Mouse (Mus musculus): ENCODE measurements around the gene Slc37a1. TPM values are rescaled to one million over a fixed set of nuclear protein-coding genes. Genes with fewer than 3 reads are reported as not detected.
A peak's percentile ranks its signal among the peaks of the same experiment; 100 is the strongest.

Slc37a1 gene
- total and polyA plus RNA-seq, 3 experiments, result 1.9 to 6.6 (median 2.2) TPM

DNA sequence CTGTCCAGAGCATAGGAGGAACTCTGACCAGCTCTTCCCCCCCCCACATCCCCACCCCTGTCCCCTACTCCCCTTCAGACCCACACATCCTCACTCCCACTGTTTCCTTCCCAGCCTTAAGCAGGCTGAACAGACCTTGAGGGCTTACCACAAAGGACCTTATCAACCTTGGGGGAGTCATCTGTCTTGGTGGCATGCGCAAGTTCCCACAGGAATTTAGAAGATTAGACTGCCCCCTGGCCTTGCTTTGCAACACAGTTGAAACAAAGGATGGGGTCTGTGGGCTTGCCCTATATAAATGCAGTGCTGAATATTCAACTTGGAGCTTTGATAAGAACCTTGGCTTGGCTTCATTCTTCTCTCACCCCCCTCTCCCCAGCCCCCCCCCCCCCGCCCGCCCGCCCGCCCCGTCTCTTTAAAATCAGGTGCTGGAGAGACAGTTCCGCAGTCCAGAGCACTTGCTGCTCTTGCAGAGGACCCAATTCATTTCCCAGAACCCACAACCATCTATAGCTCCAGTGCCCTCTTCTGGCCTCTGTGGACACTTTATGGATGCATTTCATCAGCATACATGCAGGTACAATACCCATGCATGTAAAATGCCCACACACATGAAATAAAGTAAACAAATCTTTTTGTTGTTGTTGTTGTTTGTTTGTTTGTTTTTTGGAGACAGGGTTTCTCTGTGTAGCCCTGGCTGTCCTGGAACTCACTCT lies 15.3 kb upstream of the Slc37a1 start:
- no peak overlapping the region for H3K4me3 ChIP-seq (replicated peaks in 1 of 3; ENCODE audit: low read depth in 2 of 3, low read length in 2 of 3, poor library complexity in 1 of 3)
- no peak overlapping the region for H3K4me2 ChIP-seq (ENCODE audit: insufficient read depth, low read depth, poor library complexity, severe bottlenecking)
- H3K36me3 ChIP-seq (replicated peaks in 1 of 2; ENCODE audit: control insufficient read depth in 1 of 2, insufficient read depth in 1 of 2, low read length in 1 of 2), result no peaks in the 10 kb centered on the region
- dilution Hi-C loops (cut with MboI; ENCODE audit: extremely low pct_ligation_motif_present, extremely low pct_unique_long_range_greater_than_20kb, low sequenced_read_pairs), result no loop called here
- H3K9me3 ChIP-seq (replicated peaks; ENCODE audit: low read length), result peaks cover 2% of the 10 kb centered on the region
- no peaks in the 10 kb centered on the region for H3K79me2 ChIP-seq (replicated peaks; ENCODE audit: control insufficient read depth, extremely low read depth, insufficient read depth, poor library complexity, severe bottlenecking)
- no peak overlapping the region for H3K27ac ChIP-seq (ENCODE audit: insufficient read depth, low read depth)
- no peak for TF ChIP-seq BHLHE40 (IDR thresholded peaks at IDR 0.05; ENCODE audit: low read depth, low read length)
- peak; percentile 18 for TF ChIP-seq RAD21 (IDR thresholded peaks at IDR 0.05; ENCODE audit: low read depth, low read length)
- peak in 1 of 2 experiments; percentile 18; a peak in 2 of 4 replicates for TF ChIP-seq CTCF (conservative IDR thresholded peaks at IDR 0.05 in 1 of 2, IDR thresholded peaks at IDR 0.05 in 1 of 2; ENCODE audit: low read depth in 2 of 2, low read length in 2 of 2)
- TF ChIP-seq SMC3 (IDR thresholded peaks at IDR 0.05; ENCODE audit: low read depth, low read length), result peak; percentile 8; the same call in 1 of the 2 replicates
- H3K27me3 ChIP-seq (replicated peaks), result peaks cover 16% of the 10 kb centered on the region
- no peak for DNase-seq (ENCODE audit: extremely low read depth)
- H3K9ac ChIP-seq (ENCODE audit: insufficient read depth, low read depth), result no peak overlapping the region
- in situ Hi-C loops (cut with MboI; ENCODE audit: low pct_ligation_motif_present, low pct_unique_long_range_greater_than_20kb, low sequenced_read_pairs), result no loop called here
- peaks cover 5 to 7% of the 10 kb centered on the region in 2 experiments; a peak in 3 of 4 replicates for H3K4me1 ChIP-seq (ENCODE audit: control insufficient read depth in 1 of 2, insufficient read depth in 2 of 2)

DNA sequence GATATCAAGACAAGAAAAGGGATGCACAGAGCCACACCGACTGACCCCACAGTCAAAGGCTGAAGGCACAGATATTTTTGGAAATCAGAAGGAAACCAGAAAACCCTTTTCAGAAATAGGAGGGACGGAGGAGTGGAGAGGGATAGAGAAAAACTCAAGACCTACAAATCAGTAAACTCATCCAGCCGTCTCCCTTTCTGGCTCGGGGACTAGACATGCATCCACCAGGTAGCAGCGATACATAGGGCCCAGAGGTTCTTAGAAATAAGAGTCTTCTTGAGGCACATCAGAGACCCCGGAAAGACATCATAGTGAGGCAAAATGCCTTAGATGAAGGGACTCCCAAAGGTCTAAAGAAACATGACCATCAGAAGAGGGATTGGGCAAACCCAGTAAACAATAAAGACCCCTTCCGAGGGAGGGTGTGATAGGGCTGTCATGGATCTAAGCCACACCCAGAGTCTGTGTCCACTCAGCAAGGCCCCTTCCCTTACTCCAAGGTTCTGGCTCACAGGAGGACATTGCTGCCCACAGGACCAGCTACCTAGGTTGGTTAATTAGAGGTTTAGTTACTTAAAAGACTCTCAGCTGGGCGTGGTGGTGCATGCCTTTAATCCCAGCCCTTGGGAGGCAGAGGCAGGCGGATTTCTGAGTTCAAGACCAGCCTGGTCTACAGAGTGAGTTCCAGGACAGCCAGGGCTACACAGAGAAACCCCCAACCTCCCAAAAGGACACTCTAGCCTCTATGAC lies 14.0 kb upstream of the Slc37a1 start:
- dilution Hi-C loops (cut with MboI; ENCODE audit: extremely low pct_ligation_motif_present, extremely low pct_unique_long_range_greater_than_20kb, low sequenced_read_pairs), result no loop called here
- DNase-seq (ENCODE audit: extremely low read depth), result no peak
- Histone ChIP-seq H3K9me3 (replicated peaks; ENCODE audit: low read length) (peaks cover 2% of the 10 kb centered on the region), H3K36me3 (replicated peaks in 1 of 2; ENCODE audit: control insufficient read depth in 1 of 2, insufficient read depth in 1 of 2, low read length in 1 of 2) (no peaks in the 10 kb centered on the region), H3K4me3 (replicated peaks in 1 of 3; ENCODE audit: low read depth in 2 of 3, low read length in 2 of 3, poor library complexity in 1 of 3) (no peak overlapping the region), H3K4me1 (ENCODE audit: control insufficient read depth in 1 of 2, insufficient read depth in 2 of 2) (peaks cover 4 to 5% of the 10 kb centered on the region in 2 experiments; a peak in 2 of 4 replicates), H3K27me3 (replicated peaks) (peaks cover 15% of the 10 kb centered on the region), H3K9ac (ENCODE audit: insufficient read depth, low read depth) (no peak overlapping the region), H3K79me2 (replicated peaks; ENCODE audit: control insufficient read depth, extremely low read depth, insufficient read depth, poor library complexity, severe bottlenecking) (no peaks in the 10 kb centered on the region), H3K4me2 (ENCODE audit: insufficient read depth, low read depth, poor library complexity, severe bottlenecking) (no peak overlapping the region), H3K27ac (ENCODE audit: insufficient read depth, low read depth) (no peak overlapping the region)
- in situ Hi-C loops (cut with MboI; ENCODE audit: low pct_ligation_motif_present, low pct_unique_long_range_greater_than_20kb, low sequenced_read_pairs), result no loop called here
- no peak for TF ChIP-seq MXI1 (IDR thresholded peaks at IDR 0.05; ENCODE audit: low read depth, low read length)
- no peak for TF ChIP-seq USF2 (conservative IDR thresholded peaks at IDR 0.05; ENCODE audit: low read depth, low read length)
- no peak for TF ChIP-seq HCFC1 (IDR thresholded peaks at IDR 0.05; ENCODE audit: low read depth, low read length)
- TF ChIP-seq JUN (IDR thresholded peaks at IDR 0.05; ENCODE audit: insufficient read depth, low read depth, low read length), result no peak
- TF ChIP-seq CTCF (conservative IDR thresholded peaks at IDR 0.05 in 1 of 2, IDR thresholded peaks at IDR 0.05 in 1 of 2; ENCODE audit: low read depth in 2 of 2, low read length in 2 of 2), result no peak
- no peak for TF ChIP-seq CHD2 (IDR thresholded peaks at IDR 0.05; ENCODE audit: low read length)
- TF ChIP-seq BHLHE40 (IDR thresholded peaks at IDR 0.05; ENCODE audit: low read depth, low read length), result no peak
- no peak for TF ChIP-seq NRF1 (IDR thresholded peaks at IDR 0.05; ENCODE audit: low read depth, low read length)
- TF ChIP-seq POLR2A (IDR thresholded peaks at IDR 0.05; ENCODE audit: low read depth, low read length), result no peak
